Mouse (Mus musculus) liver, embryonic 14.5 days (tissue): Measurements from ENCODE around the gene Rpl10-ps3. TPM values are rescaled to one million over a fixed set of nuclear protein-coding genes. Genes with fewer than 3 reads are reported as not detected.

Experiments used
- ATAC-seq: fragments of 200-750 bp; cut with Nextera tagmentation; 2 replicates; pipeline ENCODE4 v1.8.0; 2017; ENCODE audit warnings: moderate number of reproducible peaks, mild to moderate bottlenecking, moderate library complexity; ENCODE audit not compliant: insufficient read depth
- DNase-seq, 3 experiments: peaks; one replicate each; pipeline ENCODE4 v3.0.0-alpha.2; 2012 to 2013; ENCODE audit warnings: low read depth in 3 of 3, low spot score in 3 of 3
- H3K27ac ChIP-seq: fragments of 300-500 bp; sonication (generic); 2 replicates; pipeline ENCODE4 v1.5.1; 2014; ENCODE audit warnings: moderate library complexity, mild to moderate bottlenecking, control low read depth, inconsistent platforms
- H3K27me3 ChIP-seq: fragments of 300-500 bp; sonication (generic); 2 replicates; pipeline ENCODE4 v1.6.1; 2014; ENCODE audit warnings: mild to moderate bottlenecking, low read length, moderate library complexity; ENCODE audit not compliant: control insufficient read depth, insufficient read depth
- H3K36me3 ChIP-seq: fragments of 300-500 bp; sonication (generic); replicated peaks from 2 replicates; pipeline ENCODE4 v1.6.1; 2014; ENCODE audit warnings: low read depth; ENCODE audit not compliant: control insufficient read depth, insufficient read depth
- H3K4me1 ChIP-seq, 2 experiments: fragments of 200-500 bp in 1 of 2; fragments of 300-500 bp in 1 of 2; sonication (generic) in 1 of 2; replicated peaks; 2 replicates each; pipeline ENCODE4 v1.6.1; 2012 to 2014; ENCODE audit warnings: antibody characterized with exemption in 1 of 2, inconsistent platforms in 1 of 2, low read length in 1 of 2; ENCODE audit not compliant: control insufficient read depth in 2 of 2, insufficient read depth in 2 of 2
- H3K4me2 ChIP-seq: fragments of 300-500 bp; sonication (generic); 2 replicates; pipeline ENCODE4 v1.6.1; 2014; ENCODE audit warnings: low read depth, mild to moderate bottlenecking, control low read depth, moderate library complexity
- H3K4me3 ChIP-seq, 2 experiments: fragments of 200-500 bp in 1 of 2; fragments of 300-500 bp in 1 of 2; sonication (generic) in 1 of 2; 2 replicates each; pipeline ENCODE4 v1.5.1; 2012 to 2014; ENCODE audit warnings: low read depth in 2 of 2, low read length in 2 of 2, mild to moderate bottlenecking in 2 of 2, control low read depth in 1 of 2, inconsistent platforms in 1 of 2, moderate library complexity in 1 of 2; ENCODE audit not compliant: insufficient read depth in 1 of 2
- H3K9ac ChIP-seq: fragments of 300-500 bp; sonication (generic); replicated peaks from 2 replicates; pipeline ENCODE4 v1.6.1; 2014; ENCODE audit warnings: mild to moderate bottlenecking, control low read depth, moderate library complexity
- H3K9me3 ChIP-seq: fragments of 300-500 bp; sonication (generic); 2 replicates; pipeline ENCODE4 v1.6.1; 2016; ENCODE audit warnings: low read length, mixed read lengths; ENCODE audit not compliant: control insufficient read depth
- CTCF ChIP-seq: IDR thresholded peaks from 2 replicates; pipeline ENCODE4 v1.5.1; 2016; ENCODE audit warnings: antibody characterized with exemption, low read depth, control low read depth
- EP300 ChIP-seq: IDR thresholded peaks from 2 replicates; pipeline ENCODE4 v1.6.1; 2016; ENCODE audit warnings: antibody characterized with exemption, low read depth
- WGBS: fragments of 180-500 bp; shearing (Covaris S2); extraction: QIAGEN DNeasy Blood & Tissue Kit; methylation state at CpG from one replicate; pipeline ENCODE4 v1.1.7; 2014; ENCODE audit not compliant: insufficient replicate concordance; 5-methylcytosine and 5-hydroxymethylcytosine counted together
- polyA plus RNA-seq, 2 experiments: library from polyadenylated mRNA; depleted of rRNA in 1 of 2; stranded (reverse) in 1 of 2; unstranded in 1 of 2; fragments of >200 nt; fragmentation: Nextera tagmentation in 1 of 2; extraction: Ambion mirVana in 1 of 2; gene quantifications; 2 replicates each; pipeline versions ENCODE4 v1.2.1 to v1.2.3; 2012 to 2014

Rpl10-ps3 gene
- polyA plus RNA-seq (2012; rRNA removed), result 66.7 and 136 TPM in 2 replicates
- 305 and 308 TPM in 2 replicates for polyA plus RNA-seq (2014; fragmentation: Nextera tagmentation; extraction: Ambion mirVana)

GRCm38 (mm10) chr9:50344868-50345267 is at the start of gene Rpl10-ps3:
TSS of gene Rpl10-ps3 (minus strand) at chr9:50344968.
- no peak for DNase-seq
- Histone ChIP-seq H3K27me3 (no peaks in the 10 kb centered on the region), H3K27ac (no peak within 1 kb of the TSS), H3K4me3 (no peak within 1 kb of the TSS), H3K9me3 (no peaks in the 10 kb centered on the region), H3K4me2 (no peak within 1 kb of the TSS), H3K9ac (no peak within 1 kb of the TSS), H3K36me3 (no peaks in the 10 kb centered on the region), H3K4me1 (no peaks in the 10 kb centered on the region)
- TF ChIP-seq EP300, result no peak
- 79% methylated on average over 10 of the region's 13 CpGs for WGBS
- no peak for ATAC-seq

DNA sequence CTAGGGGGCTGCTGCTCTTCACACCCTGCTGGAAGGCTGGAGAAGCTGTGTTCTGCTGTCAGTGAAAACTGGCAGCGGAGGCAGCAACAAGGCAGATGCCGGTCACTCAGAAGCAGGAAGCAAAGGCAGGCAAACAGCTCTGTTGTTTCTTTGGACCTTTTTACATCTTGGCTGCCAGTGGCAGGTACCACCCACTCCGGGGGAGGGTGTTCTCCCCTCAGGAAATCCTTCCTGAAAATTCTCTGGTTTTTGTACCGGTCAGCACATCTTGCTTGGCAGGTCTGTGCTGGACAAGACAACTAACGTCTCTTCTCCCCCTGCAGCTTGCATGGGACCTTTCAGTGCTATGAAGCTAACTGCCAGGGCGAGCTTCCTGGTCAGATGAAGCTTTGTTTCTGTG is 30.8 kb upstream of the Rpl10-ps3 start:
- DNase-seq (no peak), ATAC-seq (no peak)
- Histone ChIP-seq H3K36me3 (no peaks in the 10 kb centered on the region), H3K9ac (no peak overlapping the region), H3K27me3 (no peaks in the 10 kb centered on the region), H3K4me3 (no peak overlapping the region), H3K4me1 (no peaks in the 10 kb centered on the region), H3K27ac (no peak overlapping the region), H3K9me3 (no peaks in the 10 kb centered on the region), H3K4me2 (no peak overlapping the region)
- no peak for TF ChIP-seq EP300
- TF ChIP-seq CTCF, result no peak
- WGBS, result 33% methylated on average over 6 of the region's 6 CpGs

GRCm38 (mm10) chr9:50374666-50375065 is 29.9 kb upstream of the Rpl10-ps3 start:
- ATAC-seq (no peak), DNase-seq (no peak)
- no peak overlapping the region for H3K4me3 ChIP-seq
- H3K4me2 ChIP-seq, result no peak overlapping the region
- no peaks in the 10 kb centered on the region for H3K9me3 ChIP-seq
- 68% methylated on average over 5 of the region's 5 CpGs for WGBS
- no peaks in the 10 kb centered on the region for H3K36me3 ChIP-seq
- H3K4me1 ChIP-seq, result no peaks in the 10 kb centered on the region
- H3K27ac ChIP-seq, result no peak overlapping the region
- H3K27me3 ChIP-seq, result no peaks in the 10 kb centered on the region
- H3K9ac ChIP-seq, result no peak overlapping the region
- no peak for TF ChIP-seq CTCF
- no peak for TF ChIP-seq EP300

GRCm38 (mm10) chr9:50368551-50369297 is 24.0 kb upstream of the Rpl10-ps3 start:
- Histone ChIP-seq H3K9me3 (no peaks in the 10 kb centered on the region), H3K27ac (no peak overlapping the region), H3K36me3 (no peaks in the 10 kb centered on the region), H3K9ac (no peak overlapping the region), H3K4me3 (no peak overlapping the region), H3K4me2 (no peak overlapping the region), H3K4me1 (no peaks in the 10 kb centered on the region), H3K27me3 (no peaks in the 10 kb centered on the region)
- DNase-seq, result no peak
- no peak for ATAC-seq
- WGBS, result 64% methylated on average over 8 of the region's 8 CpGs
- TF ChIP-seq CTCF (no peak), EP300 (no peak)

- DNase-seq, result no peak
- peaks cover 0 to 3% of the 10 kb centered on the region in 2 experiments; a peak in 1 of 4 replicates for H3K4me1 ChIP-seq
- ATAC-seq, result no peak
- no peaks in the 10 kb centered on the region for H3K36me3 ChIP-seq
- no peak for TF ChIP-seq EP300
- TF ChIP-seq CTCF, result no peak
- no peak overlapping the region for H3K9ac ChIP-seq
- no peaks in the 10 kb centered on the region for H3K27me3 ChIP-seq
- no peaks in the 10 kb centered on the region for H3K9me3 ChIP-seq
- no peak overlapping the region for H3K27ac ChIP-seq
- H3K4me3 ChIP-seq, result no peak overlapping the region
- no peak overlapping the region for H3K4me2 ChIP-seq
- WGBS, result 57% methylated on average over 11 of the region's 11 CpGs
These were observed 20.5 kb upstream of the Rpl10-ps3 start for GRCm38 (mm10) chr9:50365059-50365780.
